Mouse (Mus musculus) CH12.LX (cell line): ENCODE measurements around the gene Gsap. TPM values are rescaled to one million over a fixed set of nuclear protein-coding genes. Genes with fewer than 3 reads are reported as not detected.

ENCODE experiments used
- DNase-seq: peaks from one replicate; pipeline ENCODE4 v3.0.0-alpha.2; 2013; ENCODE audit errors: extremely low read depth
- H3K27ac ChIP-seq: 2 replicates; pipeline ENCODE4 v1.5.1; 2012; ENCODE audit warnings: low read depth, mild to moderate bottlenecking, control low read depth, moderate library complexity; ENCODE audit not compliant: insufficient read depth
- H3K27me3 ChIP-seq: replicated peaks from 2 replicates; pipeline ENCODE3; 2012; ENCODE audit warnings: inconsistent platforms
- H3K36me3 ChIP-seq, 2 experiments: replicated peaks in 1 of 2; 2 replicates each; pipeline versions ENCODE3 to v1.6.1; 2012; ENCODE audit warnings: inconsistent platforms in 1 of 2, low read length in 1 of 2, mild to moderate bottlenecking in 1 of 2, mixed read lengths in 1 of 2, moderate library complexity in 1 of 2; ENCODE audit not compliant: control insufficient read depth in 1 of 2, insufficient read depth in 1 of 2
- H3K4me1 ChIP-seq, 2 experiments: 2 replicates each; pipeline ENCODE4 v1.6.1; 2012; ENCODE audit warnings: inconsistent platforms in 1 of 2, moderate library complexity in 1 of 2; ENCODE audit not compliant: insufficient read depth in 2 of 2, control insufficient read depth in 1 of 2
- H3K4me2 ChIP-seq: 2 replicates; pipeline ENCODE4 v1.6.1; 2012; ENCODE audit warnings: low read depth, mild to moderate bottlenecking, control low read depth; ENCODE audit not compliant: poor library complexity, insufficient read depth, severe bottlenecking
- H3K4me3 ChIP-seq, 3 experiments: fragments of 150-350 bp in 1 of 3; sonication (generic) in 1 of 3; replicated peaks in 1 of 3; 2 replicates each; pipeline versions ENCODE3 to v1.5.1; 2011 to 2012; ENCODE audit warnings: low read depth in 2 of 3, low read length in 2 of 3, mild to moderate bottlenecking in 2 of 3, moderate library complexity in 2 of 3, control low read depth in 1 of 3, improper control_type of control experiment in 1 of 3, inconsistent platforms in 1 of 3, mixed read lengths in 1 of 3; ENCODE audit not compliant: poor library complexity in 1 of 3
- H3K79me2 ChIP-seq: replicated peaks from 2 replicates; pipeline ENCODE4 v1.6.1; 2012; ENCODE audit warnings: mild to moderate bottlenecking, moderate library complexity; ENCODE audit not compliant: control insufficient read depth, poor library complexity, insufficient read depth, severe bottlenecking; ENCODE audit errors: extremely low read depth
- H3K9ac ChIP-seq: 2 replicates; pipeline ENCODE4 v1.6.1; 2012; ENCODE audit warnings: low read depth, mild to moderate bottlenecking, control low read depth, moderate library complexity; ENCODE audit not compliant: insufficient read depth
- H3K9me3 ChIP-seq: replicated peaks from 2 replicates; pipeline ENCODE3; 2012; ENCODE audit warnings: low read length, inconsistent platforms, mixed read lengths
- BHLHE40 ChIP-seq: IDR thresholded peaks from 2 replicates; pipeline ENCODE4 v1.6.1; 2011; ENCODE audit warnings: mild to moderate bottlenecking, low read depth, low read length, improper control_type of control experiment
- CHD1 ChIP-seq: IDR thresholded peaks from 2 replicates; pipeline ENCODE4 v1.6.1; 2012; ENCODE audit warnings: low read depth, low read length, improper control_type of control experiment, inconsistent platforms
- CHD2 ChIP-seq: IDR thresholded peaks from 2 replicates; pipeline ENCODE4 v1.6.1; 2011; ENCODE audit warnings: low read length, improper control_type of control experiment
- CTCF ChIP-seq, 2 experiments: IDR thresholded peaks in 1 of 2; conservative IDR thresholded peaks in 1 of 2; 2 replicates each; pipeline ENCODE4 v1.5.1; 2011 to 2012; ENCODE audit warnings: low read depth in 2 of 2, low read length in 2 of 2, improper control_type of control experiment in 1 of 2, inconsistent platforms in 1 of 2, mild to moderate bottlenecking in 1 of 2, moderate library complexity in 1 of 2
- ELF1 ChIP-seq: IDR thresholded peaks from 2 replicates; pipeline ENCODE4 v1.6.1; 2014; ENCODE audit warnings: low read depth, mild to moderate bottlenecking, inconsistent platforms, low read length, improper control_type of control experiment
- EP300 ChIP-seq: IDR thresholded peaks from 2 replicates; pipeline ENCODE4 v1.6.1; 2011; ENCODE audit warnings: low read length, improper control_type of control experiment
- ETS1 ChIP-seq: conservative IDR thresholded peaks from 2 replicates; pipeline ENCODE4 v1.6.1; 2012; ENCODE audit warnings: low read depth, mild to moderate bottlenecking, inconsistent platforms, low read length, improper control_type of control experiment, moderate library complexity
- HCFC1 ChIP-seq: IDR thresholded peaks from 2 replicates; pipeline ENCODE4 v1.6.1; 2012; ENCODE audit warnings: low read depth, mild to moderate bottlenecking, inconsistent platforms, low read length, improper control_type of control experiment
- JUN ChIP-seq: IDR thresholded peaks from 2 replicates; pipeline ENCODE4 v1.6.1; 2011; ENCODE audit warnings: low read depth, mild to moderate bottlenecking, low read length, improper control_type of control experiment, moderate library complexity; ENCODE audit not compliant: insufficient read depth
- JUND ChIP-seq: conservative IDR thresholded peaks from 2 replicates; pipeline ENCODE4 v1.6.1; 2011; ENCODE audit warnings: low read depth, low read length, improper control_type of control experiment
- KAT2A ChIP-seq: IDR thresholded peaks from 2 replicates; pipeline ENCODE4 v1.6.1; 2012; ENCODE audit warnings: low read length, improper control_type of control experiment, inconsistent platforms; ENCODE audit not compliant: insufficient replicate concordance
- MAFK ChIP-seq: IDR thresholded peaks from 2 replicates; pipeline ENCODE4 v1.6.1; 2011; ENCODE audit warnings: low read length, improper control_type of control experiment; ENCODE audit not compliant: insufficient replicate concordance
- MEF2A ChIP-seq: IDR thresholded peaks from 2 replicates; pipeline ENCODE4 v1.6.1; 2014; ENCODE audit warnings: low read depth, mild to moderate bottlenecking, inconsistent platforms, low read length, improper control_type of control experiment, borderline replicate concordance
- MYC ChIP-seq: IDR thresholded peaks from 2 replicates; pipeline ENCODE4 v1.6.1; 2011; ENCODE audit warnings: low read depth, mild to moderate bottlenecking, improper control_type of control experiment, low read length
- NELFE ChIP-seq: IDR thresholded peaks from 2 replicates; pipeline ENCODE4 v1.6.1; 2011; ENCODE audit warnings: low read depth, low read length, improper control_type of control experiment
- NRF1 ChIP-seq: IDR thresholded peaks from 2 replicates; pipeline ENCODE4 v1.6.1; 2014; ENCODE audit warnings: low read depth, mild to moderate bottlenecking, inconsistent platforms, low read length, improper control_type of control experiment, moderate library complexity
- POLR2AphosphoS2 ChIP-seq: IDR thresholded peaks from 2 replicates; pipeline ENCODE4 v1.6.1; 2011; ENCODE audit warnings: low read depth, low read length, improper control_type of control experiment
- RAD21 ChIP-seq: IDR thresholded peaks from 2 replicates; pipeline ENCODE4 v1.6.1; 2011; ENCODE audit warnings: low read depth, mild to moderate bottlenecking, low read length, improper control_type of control experiment, moderate library complexity
- RCOR1 ChIP-seq: conservative IDR thresholded peaks from 2 replicates; pipeline ENCODE4 v1.6.1; 2012; ENCODE audit warnings: low read depth, mild to moderate bottlenecking, inconsistent platforms, low read length, improper control_type of control experiment
- SIN3A ChIP-seq: IDR thresholded peaks from 2 replicates; pipeline ENCODE4 v1.6.1; 2012; ENCODE audit warnings: low read length, improper control_type of control experiment, inconsistent platforms
- TBP ChIP-seq: conservative IDR thresholded peaks from 2 replicates; pipeline ENCODE4 v1.6.1; 2011; ENCODE audit warnings: low read depth, low read length, improper control_type of control experiment
- UBTF ChIP-seq: IDR thresholded peaks from 2 replicates; pipeline ENCODE4 v1.6.1; 2012; ENCODE audit warnings: low read depth, mild to moderate bottlenecking, inconsistent platforms, low read length, improper control_type of control experiment, moderate library complexity
- USF1 ChIP-seq: IDR thresholded peaks from 2 replicates; pipeline ENCODE4 v1.6.1; 2014; ENCODE audit warnings: low read depth, mild to moderate bottlenecking, inconsistent platforms, low read length, improper control_type of control experiment
- USF2 ChIP-seq: conservative IDR thresholded peaks from 2 replicates; pipeline ENCODE4 v1.6.1; 2011; ENCODE audit warnings: low read depth, low read length, improper control_type of control experiment
- ZC3H11A ChIP-seq: IDR thresholded peaks from 2 replicates; pipeline ENCODE4 v1.6.1; 2012; ENCODE audit warnings: low read depth, mild to moderate bottlenecking, inconsistent platforms, low read length, improper control_type of control experiment
- ZNF384 ChIP-seq: IDR thresholded peaks from 2 replicates; pipeline ENCODE4 v1.6.1; 2012; ENCODE audit warnings: low read depth, low read length, improper control_type of control experiment, inconsistent platforms
- dilution Hi-C: fragments of 300-500 bp; cut with MboI; formaldehyde crosslinking; loops from 2 replicates; pipeline ENCODE4 v1.14.3; 2020; ENCODE audit warnings: low sequenced_read_pairs; ENCODE audit not compliant: extremely low pct_unique_long_range_greater_than_20kb, extremely low pct_ligation_motif_present
- in situ Hi-C: fragments of 300-500 bp; cut with MboI; formaldehyde crosslinking; loops from 3 replicates; pipeline ENCODE4 v1.14.3; 2019; ENCODE audit warnings: low sequenced_read_pairs, low pct_ligation_motif_present, low pct_unique_long_range_greater_than_20kb, mixed read lengths
- polyA plus RNA-seq: library from polyadenylated mRNA; unstranded; fragments of >175 nt; gene quantifications from 2 replicates; pipeline ENCODE4 v1.2.1, GENCODE M21; 2012; ENCODE audit warnings: low read depth; ENCODE audit not compliant: insufficient read length
- total RNA-seq, 2 experiments: library from RNA; depleted of rRNA; stranded (reverse); fragments of 300-350 nt in 1 of 2; fragments of >200 nt in 1 of 2; gene quantifications; 2 replicates each; pipeline ENCODE4 v1.2.3; 2012 to 2014

Gsap gene
- total and polyA plus RNA-seq, 3 experiments: 1.7 to 3.8 (median 2.2) TPM

- TF ChIP-seq USF1 (no peak), ZNF384 (no peak), NRF1 (no peak), SIN3A (no peak), MEF2A (no peak), ELF1 (no peak), CTCF (conservative IDR thresholded peaks at IDR 0.05 in 1 of 2, IDR thresholded peaks at IDR 0.05 in 1 of 2; ENCODE audit: low read depth in 2 of 2, low read length in 2 of 2) (no peak), JUND (no peak), HCFC1 (no peak), CHD1 (no peak), NELFE (no peak), EP300 (no peak), ETS1 (no peak), CHD2 (no peak), RAD21 (no peak), MYC (no peak), BHLHE40 (no peak), POLR2AphosphoS2 (no peak)
- DNase-seq: no peak
- in situ Hi-C loops (no loop called here), dilution Hi-C loops (no loop called here)
- Histone ChIP-seq H3K36me3 (no peaks in the 10 kb centered on the region), H3K9me3 (peaks cover 3% of the 10 kb centered on the region), H3K9ac (no peak overlapping the region), H3K27ac (no peak overlapping the region), H3K79me2 (no peaks in the 10 kb centered on the region), H3K27me3 (no peaks in the 10 kb centered on the region), H3K4me1 (peaks cover 2 to 17% of the 10 kb centered on the region in 2 experiments; a peak in 3 of 4 replicates), H3K4me2 (no peak overlapping the region), H3K4me3 (no peak overlapping the region)
Observed at GRCm38 (mm10) chr5:21300058-21300457, 114.0 kb downstream of the Gsap start.

GRCm38 (mm10) chr5:21301011-21301410 lies 115.0 kb downstream of the Gsap start:
- Histone ChIP-seq H3K9me3 (no peaks in the 10 kb centered on the region), H3K36me3 (no peaks in the 10 kb centered on the region), H3K4me3 (no peak overlapping the region), H3K4me1 (peaks cover 2 to 9% of the 10 kb centered on the region in 2 experiments; a peak in 2 of 4 replicates), H3K9ac (no peak overlapping the region), H3K27ac (no peak overlapping the region), H3K27me3 (no peaks in the 10 kb centered on the region), H3K4me2 (no peak overlapping the region), H3K79me2 (no peaks in the 10 kb centered on the region)
- dilution Hi-C loops: no loop called here
- DNase-seq: no peak
- in situ Hi-C loops: no loop called here
- TF ChIP-seq CHD1: no peak
- TF ChIP-seq ZC3H11A: no peak
- no peak for TF ChIP-seq EP300
- no peak for TF ChIP-seq BHLHE40
- no peak for TF ChIP-seq ZNF384
- TF ChIP-seq RCOR1: no peak
- no peak for TF ChIP-seq POLR2AphosphoS2
- TF ChIP-seq UBTF: no peak
- no peak for TF ChIP-seq USF2
- no peak for TF ChIP-seq RAD21
- no peak for TF ChIP-seq JUN
- no peak for TF ChIP-seq MAFK
- TF ChIP-seq KAT2A: no peak
- no peak for TF ChIP-seq TBP
